Mouse (Mus musculus) stomach, embryonic 15.5 days (tissue): Measurements from ENCODE around the gene AL607142.1. TPM values are rescaled to one million over a fixed set of nuclear protein-coding genes. Genes with fewer than 3 reads are reported as not detected.

Experiments
- ATAC-seq: fragments of 200-750 bp; cut with Nextera tagmentation; 2 replicates; pipeline ENCODE4 v1.8.0; 2017; ENCODE audit warnings: low read depth, moderate number of reproducible peaks, moderate TSS enrichment; ENCODE audit not compliant: insufficient read depth, low FRiP score
- H3K27ac ChIP-seq: fragments of 300-500 bp; sonication (generic); 2 replicates; pipeline ENCODE4 v1.5.1; 2015; ENCODE audit warnings: mild to moderate bottlenecking, inconsistent platforms
- H3K27me3 ChIP-seq: fragments of 300-500 bp; sonication (generic); replicated peaks from 2 replicates; pipeline ENCODE4 v1.6.1; 2015; ENCODE audit warnings: inconsistent platforms
- H3K36me3 ChIP-seq: fragments of 300-500 bp; sonication (generic); 2 replicates; pipeline ENCODE4 v1.6.1; 2015; ENCODE audit warnings: inconsistent platforms
- H3K4me1 ChIP-seq: fragments of 300-500 bp; sonication (generic); 2 replicates; pipeline ENCODE4 v1.6.1; 2015; ENCODE audit warnings: inconsistent platforms
- H3K4me2 ChIP-seq: fragments of 300-500 bp; sonication (generic); 2 replicates; pipeline ENCODE4 v1.6.1; 2015; ENCODE audit warnings: mild to moderate bottlenecking, inconsistent platforms
- H3K4me3 ChIP-seq: fragments of 300-500 bp; sonication (generic); replicated peaks from 2 replicates; pipeline ENCODE4 v1.5.1; 2015; ENCODE audit warnings: inconsistent platforms
- H3K9ac ChIP-seq: fragments of 300-500 bp; sonication (generic); 2 replicates; pipeline ENCODE4 v1.6.1; 2015; ENCODE audit warnings: inconsistent platforms
- H3K9me3 ChIP-seq: fragments of 300-500 bp; sonication (generic); 2 replicates; pipeline ENCODE4 v1.6.1; 2016; ENCODE audit warnings: inconsistent platforms
- WGBS: fragments of 180-500 bp; shearing (Covaris S2); methylation state at CpG from one replicate; pipeline ENCODE4 v1.1.7; 2015; 5-methylcytosine and 5-hydroxymethylcytosine counted together
- polyA plus RNA-seq: library from polyadenylated mRNA; unstranded; fragments of >200 nt; fragmentation: Nextera tagmentation; extraction: Ambion mirVana; gene quantifications from 2 replicates; pipeline ENCODE4 v1.2.1, GENCODE M21; 2015

AL607142.1 gene
- polyA plus RNA-seq, 1 experiment from 2014 or later, result not detected

GRCm38 (mm10) chr4:120042480-120042879 is 22.3 kb upstream of the AL607142.1 start:
- WGBS, result 85% methylated on average over 7 of the region's 7 CpGs
- Histone ChIP-seq H3K4me2 (no peak overlapping the region), H3K27ac (no peak overlapping the region), H3K36me3 (no peaks in the 10 kb centered on the region), H3K27me3 (no peaks in the 10 kb centered on the region), H3K9ac (no peak overlapping the region), H3K4me1 (no peaks in the 10 kb centered on the region), H3K9me3 (no peaks in the 10 kb centered on the region), H3K4me3 (no peak overlapping the region)
- no peak for ATAC-seq

GRCm38 (mm10) chr4:120044612-120045011 is 20.2 kb upstream of the AL607142.1 start:
- Histone ChIP-seq H3K27me3 (no peaks in the 10 kb centered on the region), H3K27ac (no peak overlapping the region), H3K36me3 (no peaks in the 10 kb centered on the region), H3K4me1 (no peaks in the 10 kb centered on the region), H3K9me3 (no peaks in the 10 kb centered on the region), H3K4me2 (no peak overlapping the region), H3K9ac (no peak overlapping the region), H3K4me3 (no peak overlapping the region)
- WGBS, result 75% methylated on average over 5 of the region's 5 CpGs
- no peak for ATAC-seq

- Histone ChIP-seq H3K9me3 (no peaks in the 10 kb centered on the region), H3K4me2 (no peak overlapping the region), H3K4me1 (no peaks in the 10 kb centered on the region), H3K9ac (no peak overlapping the region), H3K4me3 (no peak overlapping the region), H3K36me3 (no peaks in the 10 kb centered on the region), H3K27me3 (no peaks in the 10 kb centered on the region), H3K27ac (0 out of 2 replicates have a peak overlapping the region, but pooled peaks have one; percentile 21)
- 39% methylated on average over 5 of the region's 5 CpGs for WGBS
- ATAC-seq, result no peak
These were observed 19.7 kb upstream of the AL607142.1 start for GRCm38 (mm10) chr4:120045131-120045537.

GRCm38 (mm10) chr4:120045871-120046270 is 18.9 kb upstream of the AL607142.1 start:
- Histone ChIP-seq H3K9ac (no peak overlapping the region), H3K4me2 (no peak overlapping the region), H3K4me3 (no peak overlapping the region), H3K27me3 (no peaks in the 10 kb centered on the region), H3K36me3 (no peaks in the 10 kb centered on the region), H3K4me1 (no peaks in the 10 kb centered on the region), H3K9me3 (no peaks in the 10 kb centered on the region), H3K27ac (no peak overlapping the region)
- ATAC-seq, result no peak
- 85% methylated on average over 7 of the region's 7 CpGs for WGBS

GRCm38 (mm10) chr4:120047060-120047459 is 17.7 kb upstream of the AL607142.1 start:
- ATAC-seq, result no peak; the same call in 1 of the 2 replicates
- H3K9ac ChIP-seq, result no peak overlapping the region
- WGBS, result 26% methylated on average over 4 of the region's 4 CpGs
- H3K27me3 ChIP-seq, result no peaks in the 10 kb centered on the region
- H3K4me1 ChIP-seq, result no peaks in the 10 kb centered on the region
- no peak overlapping the region for H3K4me2 ChIP-seq
- no peak overlapping the region for H3K27ac ChIP-seq
- H3K36me3 ChIP-seq, result no peaks in the 10 kb centered on the region
- H3K4me3 ChIP-seq, result no peak overlapping the region
- H3K9me3 ChIP-seq, result no peaks in the 10 kb centered on the region

- WGBS, result 77% methylated on average over 4 of the region's 4 CpGs
- ATAC-seq, result no peak
- H3K27ac ChIP-seq, result no peak overlapping the region
These were observed 16.5 kb upstream of the AL607142.1 start for GRCm38 (mm10) chr4:120048274-120048673.

GRCm38 (mm10) chr4:120049857-120050256 is 14.9 kb upstream of the AL607142.1 start:
- Histone ChIP-seq H3K4me2 (no peak overlapping the region), H3K4me1 (no peaks in the 10 kb centered on the region), H3K9me3 (no peaks in the 10 kb centered on the region), H3K9ac (no peak overlapping the region), H3K27ac (no peak overlapping the region), H3K27me3 (no peaks in the 10 kb centered on the region), H3K36me3 (no peaks in the 10 kb centered on the region), H3K4me3 (no peak overlapping the region)
- ATAC-seq, result no peak
- WGBS, result 88% methylated on average over 3 of the region's 3 CpGs

More at GRCm38 (mm10) chr4:120048274-120048673, 16.5 kb upstream of the AL607142.1 start:
- no peak overlapping the region for H3K4me2 ChIP-seq
- no peaks in the 10 kb centered on the region for H3K4me1 ChIP-seq
- no peaks in the 10 kb centered on the region for H3K9me3 ChIP-seq
- H3K9ac ChIP-seq, result no peak overlapping the region
- no peaks in the 10 kb centered on the region for H3K27me3 ChIP-seq
- H3K4me3 ChIP-seq, result no peak overlapping the region
- H3K36me3 ChIP-seq, result no peaks in the 10 kb centered on the region

- no peak overlapping the region for H3K4me3 ChIP-seq
- H3K36me3 ChIP-seq, result no peaks in the 10 kb centered on the region
- ATAC-seq, result no peak
- no peak overlapping the region for H3K9ac ChIP-seq
- H3K9me3 ChIP-seq, result no peaks in the 10 kb centered on the region
- no peaks in the 10 kb centered on the region for H3K4me1 ChIP-seq
- H3K4me2 ChIP-seq, result no peak overlapping the region
- no peak overlapping the region for H3K27ac ChIP-seq
- H3K27me3 ChIP-seq, result no peaks in the 10 kb centered on the region
These were observed 12.3 kb upstream of the AL607142.1 start for GRCm38 (mm10) chr4:120052481-120052880.

GRCm38 (mm10) chr4:120053026-120054005 is 11.5 kb upstream of the AL607142.1 start:
- Histone ChIP-seq H3K36me3 (no peaks in the 10 kb centered on the region), H3K27me3 (no peaks in the 10 kb centered on the region), H3K4me2 (no peak overlapping the region), H3K9ac (no peak overlapping the region), H3K4me3 (no peak overlapping the region), H3K9me3 (no peaks in the 10 kb centered on the region), H3K4me1 (no peaks in the 10 kb centered on the region), H3K27ac (no peak overlapping the region)
- ATAC-seq, result no peak
- WGBS, result 87% methylated on average over 11 of the region's 11 CpGs

GRCm38 (mm10) chr4:120054145-120054544 is 10.7 kb upstream of the AL607142.1 start:
- no peak for ATAC-seq
- Histone ChIP-seq H3K9me3 (no peaks in the 10 kb centered on the region), H3K4me2 (no peak overlapping the region), H3K9ac (no peak overlapping the region), H3K27me3 (no peaks in the 10 kb centered on the region), H3K27ac (no peak overlapping the region), H3K4me1 (no peaks in the 10 kb centered on the region), H3K4me3 (no peak overlapping the region), H3K36me3 (no peaks in the 10 kb centered on the region)
- 65% methylated on average over 9 of the region's 9 CpGs for WGBS

- no peak overlapping the region for H3K4me2 ChIP-seq
- WGBS, result 86% methylated on average over 9 of the region's 9 CpGs
- H3K9me3 ChIP-seq, result no peaks in the 10 kb centered on the region
- H3K36me3 ChIP-seq, result no peaks in the 10 kb centered on the region
- no peak for ATAC-seq
- H3K9ac ChIP-seq, result no peak overlapping the region
- H3K4me3 ChIP-seq, result no peak overlapping the region
- no peaks in the 10 kb centered on the region for H3K27me3 ChIP-seq
- H3K27ac ChIP-seq, result no peak overlapping the region
- no peaks in the 10 kb centered on the region for H3K4me1 ChIP-seq
These were observed 8.3 kb upstream of the AL607142.1 start for GRCm38 (mm10) chr4:120056451-120056850.

- 79% methylated on average over 8 of the region's 8 CpGs for WGBS
- Histone ChIP-seq H3K4me1 (no peaks in the 10 kb centered on the region), H3K36me3 (no peaks in the 10 kb centered on the region), H3K9ac (no peak overlapping the region), H3K27me3 (no peaks in the 10 kb centered on the region), H3K27ac (no peak overlapping the region), H3K4me2 (no peak overlapping the region), H3K4me3 (no peak overlapping the region), H3K9me3 (no peaks in the 10 kb centered on the region)
- no peak for ATAC-seq
These were observed 7.3 kb upstream of the AL607142.1 start for GRCm38 (mm10) chr4:120057529-120057928.
